Mouse (Mus musculus) kidney, adult 2 months (tissue): ENCODE data around the gene Ankrd40. TPM values are rescaled to one million over a fixed set of nuclear protein-coding genes. Genes with fewer than 3 reads are reported as not detected.

Experiments
- DNase-seq: peaks from one replicate; pipeline ENCODE4 v3.0.0; 2021
- H3K27ac ChIP-seq: fragments of 200-500 bp; 2 replicates; pipeline ENCODE4 v1.5.1; 2012; ENCODE audit warnings: low read depth, low read length, control low read depth, inconsistent platforms; ENCODE audit not compliant: insufficient read depth
- H3K27me3 ChIP-seq: fragments of 200-500 bp; replicated peaks from 2 replicates; pipeline ENCODE4 v1.6.1; 2012; ENCODE audit warnings: mild to moderate bottlenecking, moderate library complexity, low read length, inconsistent platforms; ENCODE audit not compliant: control insufficient read depth, insufficient read depth
- H3K36me3 ChIP-seq: fragments of 200-500 bp; 2 replicates; pipeline ENCODE4 v1.6.1; 2012; ENCODE audit warnings: mild to moderate bottlenecking, moderate library complexity, low read length, inconsistent platforms; ENCODE audit not compliant: control insufficient read depth, insufficient read depth
- H3K4me1 ChIP-seq: fragments of 200-500 bp; 2 replicates; pipeline ENCODE4 v1.6.1; 2011; ENCODE audit warnings: low read length; ENCODE audit not compliant: control insufficient read depth, insufficient read depth
- H3K4me3 ChIP-seq: fragments of 200-500 bp; 2 replicates; pipeline ENCODE4 v1.5.1; 2011; ENCODE audit warnings: mild to moderate bottlenecking, low read depth, low read length, control low read depth; ENCODE audit not compliant: insufficient read depth
- CTCF ChIP-seq: fragments of 200-500 bp; conservative IDR thresholded peaks from 2 replicates; pipeline ENCODE4 v1.5.1; 2011; ENCODE audit warnings: low read depth, mild to moderate bottlenecking, control low read depth, low read length, moderate library complexity, mixed read lengths; ENCODE audit not compliant: insufficient read depth, insufficient read length
- POLR2A ChIP-seq: fragments of 200-500 bp; IDR thresholded peaks from one replicate; pipeline ENCODE4 v1.6.1; 2011; ENCODE audit warnings: low read depth, low read length, control low read depth
- WGBS: fragments of 180-500 bp; shearing (Covaris S2); methylation state at CpG from one replicate; pipeline ENCODE4 v1.1.7; 2018; 5-methylcytosine and 5-hydroxymethylcytosine counted together
- polyA plus RNA-seq: library from polyadenylated mRNA; depleted of rRNA; stranded (reverse); fragments of >200 nt; gene quantifications from 2 replicates; pipeline ENCODE4 v1.2.3, GENCODE M21; 2012

The Ankrd40 gene
- polyA plus RNA-seq, 1 experiment: 139 TPM

GRCm38 (mm10) chr11:94336551-94336950, 8.8 kb downstream of the Ankrd40 start:
- TF ChIP-seq POLR2A (no peak), CTCF (no peak)
- H3K4me1 ChIP-seq: peaks cover 2% of the 10 kb centered on the region; the same call in 1 of the 2 replicates
- no peak for DNase-seq

GRCm38 (mm10) chr11:94338347-94338746, 10.5 kb downstream of the Ankrd40 start:
- Histone ChIP-seq H3K4me1 (peaks cover 6% of the 10 kb centered on the region; the same call in 1 of the 2 replicates), H3K36me3 (peaks cover 10% of the 10 kb centered on the region), H3K27ac (no peak overlapping the region), H3K27me3 (no peaks in the 10 kb centered on the region), H3K4me3 (no peak overlapping the region)
- no peak for DNase-seq
- no peak for TF ChIP-seq POLR2A
- TF ChIP-seq CTCF: no peak
- 78% methylated on average over 2 of the region's 2 CpGs for WGBS

More at GRCm38 (mm10) chr11:94336551-94336950, 8.8 kb downstream of the Ankrd40 start:
- Histone ChIP-seq H3K27ac (no peak overlapping the region), H3K4me3 (no peak overlapping the region), H3K27me3 (no peaks in the 10 kb centered on the region), H3K36me3 (peaks cover 10% of the 10 kb centered on the region)

- Histone ChIP-seq H3K27ac (no peak overlapping the region), H3K27me3 (no peaks in the 10 kb centered on the region), H3K36me3 (peaks cover 10% of the 10 kb centered on the region), H3K4me1 (peaks cover 6% of the 10 kb centered on the region; the same call in 1 of the 2 replicates), H3K4me3 (no peak overlapping the region)
- 59% methylated on average over 18 of the region's 18 CpGs for WGBS
- DNase-seq: peak; percentile 72
- TF ChIP-seq POLR2A (no peak), CTCF (peak; percentile 77)
These were observed 12.2 kb downstream of the Ankrd40 start for GRCm38 (mm10) chr11:94339732-94340585.

DNA sequence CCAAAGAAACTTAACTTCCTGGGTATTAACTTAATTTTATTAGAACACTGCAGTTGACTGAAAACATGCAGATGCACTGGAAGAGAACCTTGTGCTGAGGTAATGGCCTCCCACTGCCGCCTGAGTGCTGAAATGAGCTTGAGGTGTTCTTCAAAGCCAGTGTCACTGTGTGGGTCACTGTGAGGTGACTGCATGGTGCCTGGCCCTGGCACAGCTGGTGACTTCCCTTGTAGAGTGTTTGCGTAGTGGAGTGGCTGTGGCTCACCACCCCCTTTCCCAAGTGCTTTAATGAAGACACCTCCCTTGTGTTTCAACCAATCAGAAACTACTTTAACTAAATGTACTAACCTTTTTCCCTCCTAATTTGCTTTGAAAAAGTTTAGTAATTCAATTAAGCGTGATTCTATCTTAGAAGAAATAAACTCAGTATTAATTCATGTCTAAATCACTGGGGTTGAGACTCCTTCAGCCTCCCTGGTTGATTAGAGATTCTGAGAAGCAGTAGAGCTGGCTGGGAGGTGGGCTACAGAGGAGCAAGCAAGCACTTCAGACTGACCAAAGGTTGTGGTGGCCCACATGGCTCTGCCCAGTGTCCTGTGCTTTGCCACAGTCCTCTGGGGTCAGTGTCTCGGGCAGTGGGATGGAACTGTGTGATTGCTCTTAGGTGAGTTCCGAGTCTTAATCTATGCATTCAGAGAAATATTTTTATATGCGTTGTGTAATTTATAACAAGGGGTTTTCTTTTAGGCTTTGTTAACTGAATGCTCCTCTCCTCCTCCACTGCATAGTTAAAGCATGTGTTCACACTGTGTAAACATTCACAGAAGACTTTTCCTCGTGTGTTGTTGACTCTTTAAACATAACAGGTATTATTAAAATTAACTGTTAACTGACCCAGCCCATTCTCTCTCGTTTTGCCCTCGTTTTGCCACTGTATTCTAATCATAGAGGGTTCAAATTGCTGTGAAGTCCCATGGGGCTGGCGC, 13.4 kb downstream of the Ankrd40 start:
- Histone ChIP-seq H3K4me3 (no peak overlapping the region), H3K4me1 (peaks cover 6% of the 10 kb centered on the region; the same call in 1 of the 2 replicates), H3K27ac (peak overlapping the region; percentile 33; the same call in 1 of the 2 replicates), H3K36me3 (peaks cover 7% of the 10 kb centered on the region), H3K27me3 (no peaks in the 10 kb centered on the region)
- DNase-seq: peak; percentile 37
- TF ChIP-seq POLR2A (no peak), CTCF (no peak)
- 60% methylated on average over 10 of the region's 10 CpGs for WGBS

DNA sequence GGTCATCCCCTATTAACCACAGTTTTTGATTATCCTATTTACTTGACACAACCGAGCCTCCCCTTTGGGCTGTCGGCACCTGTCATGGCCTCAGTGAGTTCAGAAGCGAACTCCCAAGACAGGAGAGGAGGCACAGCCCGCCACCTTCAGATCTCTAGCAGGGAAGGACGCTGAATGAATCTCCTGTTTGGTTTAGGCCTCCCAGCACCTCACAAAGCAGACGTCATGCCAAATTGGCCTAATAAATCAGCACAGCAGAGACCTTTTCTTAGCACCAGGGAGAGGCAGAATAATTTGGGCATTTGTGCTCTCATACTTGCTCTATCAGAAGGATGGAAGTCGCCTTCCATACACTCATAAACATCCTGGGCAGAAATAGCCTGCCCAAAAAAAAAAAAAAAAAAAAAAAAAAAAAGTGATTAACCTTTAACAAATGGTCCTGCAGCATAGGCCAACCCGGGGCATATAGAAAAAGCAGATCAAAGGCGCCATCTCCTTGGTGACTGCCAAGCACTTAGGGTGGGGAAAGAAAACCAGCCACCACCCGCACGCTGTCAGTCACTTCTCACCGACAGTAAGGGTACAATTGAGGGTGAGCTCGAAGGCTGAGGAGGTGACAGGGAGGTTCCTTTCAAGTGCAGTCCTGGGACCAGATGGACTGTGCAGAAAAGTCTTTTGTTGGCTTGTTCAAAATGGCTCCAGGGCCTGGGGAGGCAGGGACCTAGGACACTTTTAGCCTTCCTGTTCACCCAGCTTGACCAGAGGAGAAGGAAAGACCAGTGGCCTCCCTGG, 14.5 kb downstream of the Ankrd40 start:
- Histone ChIP-seq H3K27ac (no peak overlapping the region), H3K4me1 (peaks cover 6% of the 10 kb centered on the region; the same call in 1 of the 2 replicates), H3K27me3 (no peaks in the 10 kb centered on the region), H3K36me3 (peaks cover 7% of the 10 kb centered on the region), H3K4me3 (no peak overlapping the region)
- no peak for TF ChIP-seq POLR2A
- no peak for TF ChIP-seq CTCF
- no peak for DNase-seq
- WGBS: 51% methylated on average over 13 of the region's 13 CpGs

- Histone ChIP-seq H3K27ac (no peak overlapping the region), H3K36me3 (peaks cover 1% of the 10 kb centered on the region; the same call in 1 of the 2 replicates), H3K4me3 (no peak overlapping the region), H3K4me1 (peaks cover 6% of the 10 kb centered on the region; the same call in 1 of the 2 replicates), H3K27me3 (no peaks in the 10 kb centered on the region)
- DNase-seq: no peak
- WGBS: 52% methylated on average over 5 of the region's 5 CpGs
- TF ChIP-seq CTCF: no peak
- TF ChIP-seq POLR2A: no peak
These were observed 16.2 kb downstream of the Ankrd40 start for GRCm38 (mm10) chr11:94343955-94344358.
